Mouse (Mus musculus): ENCODE data around the gene Ifih1.

GRCm38 (mm10) chr2:62613133-62613532 lies 32.9 kb downstream of the Ifih1 start:
- TF ChIP-seq CTCF (IDR thresholded peaks at IDR 0.05; ENCODE audit: borderline replicate concordance, control insufficient read depth, extremely low read depth, insufficient read depth, low read length, poor library complexity), result no peak
- no peak for TF ChIP-seq POLR2A (IDR thresholded peaks at IDR 0.05; ENCODE audit: control insufficient read depth, extremely low read depth, insufficient read depth, low read length, poor library complexity)
